Mouse (Mus musculus): ENCODE measurements around the gene Aptx. TPM values are rescaled to one million over a fixed set of nuclear protein-coding genes. Genes with fewer than 3 reads are reported as not detected.

Gene Aptx
- 0.78 and 1.2 TPM in 2 replicates for polyA plus RNA-seq (2012; rRNA removed)

DNA sequence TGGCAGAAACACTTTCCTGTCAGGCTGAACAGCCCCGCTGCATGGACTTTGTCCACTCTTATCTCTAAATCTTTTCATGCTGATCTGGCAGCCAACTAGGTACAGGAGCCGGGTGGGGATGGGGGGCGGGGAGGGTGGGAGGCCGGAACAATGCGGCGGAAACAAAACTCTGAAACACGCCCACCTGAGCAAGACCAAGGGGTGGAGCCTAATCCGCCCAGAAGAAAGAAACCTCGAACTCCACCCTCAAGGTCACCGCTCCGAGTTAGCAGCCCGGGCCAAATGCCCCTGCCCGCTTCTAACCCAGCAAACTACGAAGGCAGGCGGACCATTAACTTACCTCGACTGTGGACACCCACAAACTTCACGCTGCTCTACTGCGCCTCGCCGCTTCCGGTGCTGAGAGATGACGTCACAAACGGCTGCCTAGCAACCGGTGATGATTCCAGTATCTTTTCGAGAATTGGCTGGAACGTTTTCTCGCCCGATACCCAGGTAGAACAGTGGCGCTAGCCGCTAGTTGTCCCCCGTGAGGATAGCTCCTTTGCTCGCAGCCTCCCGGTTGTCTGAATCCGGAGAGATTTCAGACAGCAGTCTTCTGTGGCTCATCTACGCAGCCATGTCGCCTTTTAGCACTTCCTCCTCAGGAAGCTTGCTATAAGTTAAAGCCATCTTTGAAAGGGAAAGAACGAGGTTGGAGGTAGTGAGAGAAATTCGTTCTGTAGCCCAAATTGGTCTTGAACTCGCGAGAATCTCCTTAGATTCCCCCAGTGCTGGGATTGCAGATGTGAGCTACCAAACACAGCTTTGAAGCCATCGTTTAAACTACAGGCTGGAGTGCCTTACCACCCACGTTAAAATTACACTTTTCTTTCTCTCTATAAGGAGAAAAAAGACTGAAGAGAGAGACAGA, at the start of gene Aptx:
Gene Aptx, minus strand, starts transcription at position 398 of the 913 bp plus-strand sequence.

DNA sequence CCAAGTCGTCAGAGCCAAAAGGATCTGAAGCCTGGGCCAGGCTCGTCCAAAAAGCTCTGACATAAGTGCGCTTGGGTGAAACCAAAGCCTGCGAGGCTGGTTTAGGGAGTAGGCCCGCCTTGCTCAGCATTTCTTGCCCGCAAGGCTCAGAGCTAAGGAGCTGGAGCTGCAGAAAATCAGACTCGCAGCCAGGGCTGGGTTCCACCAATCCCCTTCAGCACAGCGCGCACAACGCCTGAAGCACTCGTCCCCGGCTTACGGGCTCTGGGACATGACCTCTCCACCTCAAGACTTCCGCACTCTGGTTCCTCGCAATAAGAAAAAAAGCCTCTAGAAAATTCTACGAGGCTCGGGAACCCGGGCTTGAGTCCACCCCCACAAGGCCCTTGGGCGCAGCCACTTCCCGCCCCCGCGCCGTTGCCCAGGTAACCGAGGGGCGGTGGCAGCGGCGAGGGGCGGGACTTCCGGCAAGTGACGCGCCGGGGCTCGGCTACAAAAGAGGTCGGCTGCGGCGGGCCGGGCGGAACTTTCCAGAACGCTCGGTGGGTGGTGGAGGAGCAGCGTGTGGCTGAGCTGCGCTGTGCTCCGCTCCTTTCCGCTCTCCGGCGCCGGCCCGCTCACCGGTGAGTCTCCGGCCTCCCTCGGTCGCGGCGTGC, 19.1 kb upstream of the Aptx start, which contains the start of gene Dnaja1:
Gene Dnaja1, plus strand, starts transcription at position 140 of the 656 bp plus-strand sequence.

Other genes with a start within 250 kb of the Aptx start
- 0.13 and 0.34 TPM in 2 replicates for gene Tmem215, start 231.0 kb downstream of the Aptx start, polyA plus RNA-seq (2012; rRNA removed)
- 0.32 and 0.71 TPM in 2 replicates for gene Dnaja1, start 19.0 kb upstream of the Aptx start, polyA plus RNA-seq (2012; rRNA removed)
- gene Smu1, start 54.7 kb upstream of the Aptx start, polyA plus RNA-seq (2012; rRNA removed), result 2.5 and 3.5 TPM in 2 replicates
- gene B4galt1, start 150.8 kb upstream of the Aptx start, polyA plus RNA-seq (2012; rRNA removed), result 41.2 and 75.7 TPM in 2 replicates
- 360 and 1,188 TPM in 2 replicates for gene Spink4, start 216.9 kb upstream of the Aptx start, polyA plus RNA-seq (2012; rRNA removed)
- 199 and 471 TPM in 2 replicates for gene Bag1, start 245.1 kb upstream of the Aptx start, polyA plus RNA-seq (2012; rRNA removed)
- gene Chmp5, start 245.2 kb upstream of the Aptx start, polyA plus RNA-seq (2012; rRNA removed), result 1.5 and 2.9 TPM in 2 replicates

Data from stomach, adult 2 months (tissue).